Mouse (Mus musculus) embryonic facial prominence, embryonic 10.5 days (tissue): ENCODE measurements at regions not wholly inside any gene's neighbourhood (a gene's known extent, or its start where the extent isn't known, plus 50 kb on each side); places are given as distances from the start of the nearest gene placed in this dataset.
A peak's percentile ranks its signal among the peaks of the same experiment; 100 is the strongest.

ENCODE experiments used
- DNase-seq: peaks from one replicate; pipeline ENCODE4 v3.0.0-alpha.2; 2017; ENCODE audit warnings: low spot score
- H3K27ac ChIP-seq: fragments of 300-500 bp; sonication (generic); replicated peaks from 2 replicates; pipeline ENCODE4 v1.5.1; 2016; ENCODE audit warnings: mild to moderate bottlenecking
- H3K27me3 ChIP-seq: fragments of 300-500 bp; sonication (generic); replicated peaks from 2 replicates; pipeline ENCODE4 v1.6.1; 2016; ENCODE audit warnings: low read depth, mild to moderate bottlenecking; ENCODE audit not compliant: poor library complexity, severe bottlenecking
- H3K36me3 ChIP-seq: fragments of 300-500 bp; sonication (generic); replicated peaks from 2 replicates; pipeline ENCODE4 v1.6.1; 2016; ENCODE audit warnings: mild to moderate bottlenecking, moderate library complexity
- H3K4me1 ChIP-seq: fragments of 300-500 bp; sonication (generic); 2 replicates; pipeline ENCODE4 v1.6.1; 2016
- H3K4me3 ChIP-seq: fragments of 300-500 bp; sonication (generic); 2 replicates; pipeline ENCODE4 v1.5.1; 2016; ENCODE audit warnings: mild to moderate bottlenecking, moderate library complexity
- H3K9me3 ChIP-seq: fragments of 300-500 bp; sonication (generic); 2 replicates; pipeline ENCODE4 v1.6.1; 2016; ENCODE audit warnings: mild to moderate bottlenecking
- WGBS: fragments of 180-500 bp; shearing (Covaris S2); methylation state at CpG from one replicate; pipeline ENCODE4 v1.1.7; 2016; 5-methylcytosine and 5-hydroxymethylcytosine counted together

- Histone ChIP-seq H3K27me3 (peaks cover 14% of the 10 kb centered on the region), H3K27ac (no peak overlapping the region), H3K36me3 (no peaks in the 10 kb centered on the region), H3K4me3 (no peak overlapping the region), H3K9me3 (no peaks in the 10 kb centered on the region), H3K4me1 (peaks cover 30% of the 10 kb centered on the region)
- DNase-seq, result no peak
- 72% methylated on average over 13 of the region's 13 CpGs for WGBS
Measured at GRCm38 (mm10) chr4:153542631-153543031, 60.0 kb upstream of the Ajap1 start.

- no peaks in the 10 kb centered on the region for H3K9me3 ChIP-seq
- H3K27me3 ChIP-seq, result peaks cover 14% of the 10 kb centered on the region
- DNase-seq, result no peak
- H3K4me1 ChIP-seq, result peaks cover 30% of the 10 kb centered on the region
- H3K36me3 ChIP-seq, result no peaks in the 10 kb centered on the region
- WGBS, result 62% methylated on average over 24 of the region's 24 CpGs
- H3K4me3 ChIP-seq, result no peak overlapping the region
- H3K27ac ChIP-seq, result no peak overlapping the region
Measured at GRCm38 (mm10) chr4:153543900-153544648, 61.5 kb upstream of the Ajap1 start.

GRCm38 (mm10) chr4:153546709-153547108 lies 64.1 kb upstream of the Ajap1 start:
- Histone ChIP-seq H3K27me3 (peaks cover 14% of the 10 kb centered on the region), H3K9me3 (no peaks in the 10 kb centered on the region), H3K36me3 (no peaks in the 10 kb centered on the region), H3K4me1 (peaks cover 30% of the 10 kb centered on the region), H3K4me3 (no peak overlapping the region), H3K27ac (no peak overlapping the region)
- 93% methylated on average over 7 of the region's 7 CpGs for WGBS
- DNase-seq, result no peak

- H3K4me1 ChIP-seq, result peaks cover 30% of the 10 kb centered on the region
- WGBS, result 86% methylated on average over 5 of the region's 5 CpGs
- no peak for DNase-seq
- H3K36me3 ChIP-seq, result no peaks in the 10 kb centered on the region
- no peak overlapping the region for H3K27ac ChIP-seq
- peaks cover 14% of the 10 kb centered on the region for H3K27me3 ChIP-seq
- no peaks in the 10 kb centered on the region for H3K9me3 ChIP-seq
- no peak overlapping the region for H3K4me3 ChIP-seq
Measured at GRCm38 (mm10) chr4:153547111-153547510, 64.5 kb upstream of the Ajap1 start.

- Histone ChIP-seq H3K27me3 (peaks cover 14% of the 10 kb centered on the region), H3K9me3 (no peaks in the 10 kb centered on the region), H3K36me3 (no peaks in the 10 kb centered on the region), H3K4me1 (peaks cover 33% of the 10 kb centered on the region), H3K4me3 (no peak overlapping the region), H3K27ac (no peak overlapping the region)
- no peak for DNase-seq
- WGBS, result 84% methylated on average over 13 of the region's 13 CpGs
Measured at GRCm38 (mm10) chr4:153547871-153548270, 65.3 kb upstream of the Ajap1 start.

GRCm38 (mm10) chr4:153551291-153551690 lies 68.7 kb upstream of the Ajap1 start:
- H3K27me3 ChIP-seq, result peaks cover 3% of the 10 kb centered on the region; the same call in 1 of the 2 replicates
- H3K27ac ChIP-seq, result no peak overlapping the region
- 94% methylated on average over 7 of the region's 7 CpGs for WGBS
- DNase-seq, result no peak
- H3K4me1 ChIP-seq, result peaks cover 21% of the 10 kb centered on the region
- no peaks in the 10 kb centered on the region for H3K36me3 ChIP-seq
- H3K4me3 ChIP-seq, result no peak overlapping the region
- no peaks in the 10 kb centered on the region for H3K9me3 ChIP-seq

- Histone ChIP-seq H3K4me1 (peaks cover 21% of the 10 kb centered on the region), H3K9me3 (no peaks in the 10 kb centered on the region), H3K27me3 (no peaks in the 10 kb centered on the region), H3K27ac (peak overlapping the region; percentile 61; the same call in 1 of the 2 replicates), H3K36me3 (no peaks in the 10 kb centered on the region), H3K4me3 (peak overlapping the region; percentile 32)
- WGBS, result 17% methylated on average over 4 of the region's 4 CpGs
- DNase-seq, result peak; percentile 27
Measured at GRCm38 (mm10) chr4:153552483-153552882, 69.9 kb upstream of the Ajap1 start.

GRCm38 (mm10) chr4:153557812-153558608 lies 75.4 kb upstream of the Ajap1 start:
- no peaks in the 10 kb centered on the region for H3K9me3 ChIP-seq
- DNase-seq, result no peak
- WGBS, result 85% methylated on average over 19 of the region's 19 CpGs
- H3K27me3 ChIP-seq, result peaks cover 7% of the 10 kb centered on the region; the same call in 1 of the 2 replicates
- H3K4me3 ChIP-seq, result no peak overlapping the region
- no peaks in the 10 kb centered on the region for H3K36me3 ChIP-seq
- H3K27ac ChIP-seq, result no peak overlapping the region
- peaks cover 21% of the 10 kb centered on the region for H3K4me1 ChIP-seq

GRCm38 (mm10) chr4:153559568-153559967 lies 77.0 kb upstream of the Ajap1 start:
- H3K36me3 ChIP-seq, result no peaks in the 10 kb centered on the region
- H3K27me3 ChIP-seq, result peaks cover 7% of the 10 kb centered on the region; the same call in 1 of the 2 replicates
- no peak overlapping the region for H3K27ac ChIP-seq
- peaks cover 10% of the 10 kb centered on the region for H3K4me1 ChIP-seq
- WGBS, result 70% methylated on average over 4 of the region's 4 CpGs
- H3K4me3 ChIP-seq, result no peak overlapping the region
- no peaks in the 10 kb centered on the region for H3K9me3 ChIP-seq
- no peak for DNase-seq

- Histone ChIP-seq H3K4me1 (peaks cover 7% of the 10 kb centered on the region; the same call in 1 of the 2 replicates), H3K4me3 (no peak overlapping the region), H3K27me3 (peaks cover 7% of the 10 kb centered on the region; the same call in 1 of the 2 replicates), H3K36me3 (no peaks in the 10 kb centered on the region), H3K9me3 (no peaks in the 10 kb centered on the region), H3K27ac (no peak overlapping the region)
- 85% methylated on average over 11 of the region's 11 CpGs for WGBS
- DNase-seq, result no peak
Measured at GRCm38 (mm10) chr4:153560193-153560592, 77.6 kb upstream of the Ajap1 start.

- no peak for DNase-seq
- WGBS, result 52% methylated on average over 6 of the region's 6 CpGs
- Histone ChIP-seq H3K27me3 (peaks cover 7% of the 10 kb centered on the region; the same call in 1 of the 2 replicates), H3K9me3 (no peaks in the 10 kb centered on the region), H3K4me1 (peaks cover 7% of the 10 kb centered on the region; the same call in 1 of the 2 replicates), H3K27ac (no peak overlapping the region; the same call in 1 of the 2 replicates), H3K36me3 (no peaks in the 10 kb centered on the region), H3K4me3 (no peak overlapping the region)
Measured at GRCm38 (mm10) chr4:153560956-153561355, 78.3 kb upstream of the Ajap1 start.

- no peak for DNase-seq
- no peak overlapping the region for H3K27ac ChIP-seq
- peaks cover 7% of the 10 kb centered on the region; the same call in 1 of the 2 replicates for H3K4me1 ChIP-seq
- H3K9me3 ChIP-seq, result no peaks in the 10 kb centered on the region
- H3K27me3 ChIP-seq, result peaks cover 7% of the 10 kb centered on the region; the same call in 1 of the 2 replicates
- 92% methylated on average over 3 of the region's 3 CpGs for WGBS
- no peak overlapping the region for H3K4me3 ChIP-seq
- H3K36me3 ChIP-seq, result no peaks in the 10 kb centered on the region
Measured at GRCm38 (mm10) chr4:153561991-153562390, 79.4 kb upstream of the Ajap1 start.
